Mouse (Mus musculus) heart, adult 2 months (tissue): ENCODE data around the gene Mocs1. TPM values are rescaled to one million over a fixed set of nuclear protein-coding genes. Genes with fewer than 3 reads are reported as not detected.
A peak's percentile ranks its signal among the peaks of the same experiment; 100 is the strongest.

Experiments
- DNase-seq, 2 experiments: peaks; one replicate each; pipeline ENCODE4 v3.0.0; 2021
- H3K27ac ChIP-seq: fragments of 200-600 bp; 2 replicates; pipeline ENCODE4 v1.8.1; 2022
- H3K27me3 ChIP-seq: fragments of 200-500 bp; 2 replicates; pipeline ENCODE4 v1.6.1; 2012; ENCODE audit warnings: mild to moderate bottlenecking, low read length, inconsistent platforms, mixed read lengths; ENCODE audit not compliant: control insufficient read depth, insufficient read depth
- H3K36me3 ChIP-seq: fragments of 200-500 bp; 2 replicates; pipeline ENCODE4 v1.6.1; 2012; ENCODE audit warnings: low read length, inconsistent platforms; ENCODE audit not compliant: control insufficient read depth, insufficient read depth
- H3K4me1 ChIP-seq: fragments of 200-500 bp; 2 replicates; pipeline ENCODE4 v1.6.1; 2011; ENCODE audit warnings: low read length; ENCODE audit not compliant: control insufficient read depth, insufficient read depth
- H3K4me3 ChIP-seq: fragments of 200-600 bp; 2 replicates; pipeline ENCODE4 v1.8.1; 2022
- H3K79me2 ChIP-seq: fragments of 200-500 bp; replicated peaks from 2 replicates; pipeline ENCODE4 v1.6.1; 2012; ENCODE audit warnings: mild to moderate bottlenecking, inconsistent platforms, low read length, moderate library complexity, mixed read lengths; ENCODE audit not compliant: control insufficient read depth, insufficient read depth
- H3K9ac ChIP-seq: fragments of 200-500 bp; 2 replicates; pipeline ENCODE4 v1.6.1; 2012; ENCODE audit warnings: low read depth, mild to moderate bottlenecking, control low read depth, inconsistent platforms, low read length, mixed read lengths
- CTCF ChIP-seq: fragments of 200-600 bp; IDR thresholded peaks from 2 replicates; pipeline ENCODE4 v1.8.1; 2022; ENCODE audit warnings: antibody characterized with exemption, mild to moderate bottlenecking, moderate library complexity
- EP300 ChIP-seq: fragments of 200-500 bp; IDR thresholded peaks from 2 replicates; pipeline ENCODE4 v1.6.1; 2011; ENCODE audit warnings: low read depth, low read length, control low read depth; ENCODE audit not compliant: insufficient read depth
- POLR2A ChIP-seq: fragments of 200-500 bp; IDR thresholded peaks from 2 replicates; pipeline ENCODE4 v1.6.1; 2011; ENCODE audit warnings: mild to moderate bottlenecking, low read depth, low read length, control low read depth; ENCODE audit not compliant: insufficient read depth
- WGBS: fragments of 180-500 bp; shearing (Covaris S2); methylation state at CpG from one replicate; pipeline ENCODE4 v1.1.7; 2018; 5-methylcytosine and 5-hydroxymethylcytosine counted together
- intact Hi-C: fragments of 180-260 bp; cut with DNase I; formaldehyde crosslinking; loops from one replicate; pipeline ENCODE4 v1.15.1; 2025
- polyA plus RNA-seq: library from polyadenylated mRNA; depleted of rRNA; stranded (reverse); fragments of >200 nt; gene quantifications from 2 replicates; pipeline ENCODE4 v1.2.3, GENCODE M21; 2012
- total RNA-seq, 2 experiments: library from RNA; stranded (reverse); gene quantifications; 2 replicates each; pipeline ENCODE4 v1.2.3; 2021

Gene Mocs1
- total and polyA plus RNA-seq, 3 experiments = 13.4 to 20.9 (median 19.2) TPM

DNA sequence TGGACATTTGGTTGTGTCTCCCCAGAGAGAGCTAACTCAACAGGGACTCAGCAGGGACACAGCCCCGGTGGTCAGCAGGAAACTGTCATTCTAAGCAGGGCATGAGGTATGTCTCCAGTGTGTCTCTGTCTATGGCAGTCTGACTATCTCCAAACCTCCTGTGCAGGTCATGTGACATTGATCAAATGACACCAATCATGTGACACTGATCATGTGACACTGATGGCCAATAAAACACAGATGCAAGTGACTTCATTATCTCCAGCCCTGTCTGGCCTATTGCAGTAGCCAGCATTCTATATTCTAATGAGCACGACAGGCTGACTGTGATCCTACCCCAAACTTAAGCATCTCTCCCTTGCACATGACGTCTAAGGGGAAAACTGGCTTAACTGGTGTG, 11.9 kb upstream of the Mocs1 start:
- 71% methylated on average over 3 of the region's 3 CpGs for WGBS
- Histone ChIP-seq H3K4me1 (no peaks in the 10 kb centered on the region), H3K9ac (no peak overlapping the region), H3K4me3 (no peak overlapping the region), H3K79me2 (no peaks in the 10 kb centered on the region), H3K27ac (no peak overlapping the region), H3K27me3 (0 out of 2 replicates have a peak, but pooled peaks cover 2% of the 10 kb centered on the region), H3K36me3 (no peaks in the 10 kb centered on the region)
- TF ChIP-seq EP300 (no peak), POLR2A (no peak), CTCF (no peak)
- DNase-seq = no peak
- intact Hi-C loops = no loop called here

- H3K27me3 ChIP-seq = 0 out of 2 replicates have a peak, but pooled peaks cover 2% of the 10 kb centered on the region
- no peak overlapping the region for H3K27ac ChIP-seq
- no peaks in the 10 kb centered on the region for H3K4me1 ChIP-seq
- no peaks in the 10 kb centered on the region for H3K36me3 ChIP-seq
- no peak for TF ChIP-seq EP300
- H3K79me2 ChIP-seq = no peaks in the 10 kb centered on the region
- intact Hi-C loops = no loop called here
- DNase-seq = no peak
- 79% methylated on average over 6 of the region's 6 CpGs for WGBS
- no peak overlapping the region for H3K9ac ChIP-seq
- no peak overlapping the region for H3K4me3 ChIP-seq
Measured at GRCm38 (mm10) chr17:49419813-49420212, 8.3 kb upstream of the Mocs1 start.

DNA sequence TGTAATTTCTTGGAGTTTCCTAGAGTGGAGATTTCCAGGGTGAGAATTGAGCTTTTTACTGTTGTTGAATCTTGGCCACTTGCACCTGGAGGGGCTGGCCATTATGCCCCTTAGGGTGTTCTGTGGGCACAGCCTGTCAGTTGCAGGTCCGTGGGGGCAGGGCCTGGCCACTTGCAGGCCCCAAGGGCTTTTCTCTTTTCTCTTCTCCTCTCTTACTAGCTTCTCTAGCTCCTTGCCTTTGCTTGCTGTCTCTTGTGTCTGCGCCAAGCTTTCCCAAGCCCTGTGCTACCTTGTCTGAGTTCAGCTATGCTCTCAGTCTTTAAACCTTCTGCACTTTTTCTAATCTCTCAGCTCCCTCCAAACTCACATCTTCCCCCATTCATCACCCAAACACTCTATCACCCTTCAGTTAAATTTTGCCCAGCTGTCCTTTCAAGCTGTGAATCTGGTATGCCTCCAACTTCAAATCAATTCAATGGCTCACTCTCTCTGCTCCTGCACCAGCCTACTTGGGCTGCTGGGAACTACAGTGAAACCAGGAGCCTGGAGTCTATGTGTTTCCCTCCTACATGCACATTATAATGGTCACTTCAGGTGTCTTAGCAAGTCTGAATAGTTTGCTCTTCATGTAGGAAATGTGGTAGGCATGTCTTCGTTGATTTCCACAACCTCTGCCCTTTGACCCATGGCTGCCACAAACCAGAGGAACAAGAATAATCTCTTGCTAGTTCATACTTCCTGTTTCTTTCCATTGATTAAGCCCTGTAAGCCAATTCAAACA, 5.7 kb upstream of the Mocs1 start:
- DNase-seq = no peak
- H3K79me2 ChIP-seq = no peaks in the 10 kb centered on the region
- H3K27me3 ChIP-seq = no peaks in the 10 kb centered on the region
- H3K36me3 ChIP-seq = no peaks in the 10 kb centered on the region
- H3K4me1 ChIP-seq = no peaks in the 10 kb centered on the region
- no peak overlapping the region for H3K27ac ChIP-seq
- no peak overlapping the region for H3K9ac ChIP-seq
- 66% methylated on average over 3 of the region's 3 CpGs for WGBS
- TF ChIP-seq POLR2A = no peak
- no peak for TF ChIP-seq EP300
- TF ChIP-seq CTCF = no peak
- intact Hi-C loops = no loop called here
- no peak overlapping the region for H3K4me3 ChIP-seq

DNA sequence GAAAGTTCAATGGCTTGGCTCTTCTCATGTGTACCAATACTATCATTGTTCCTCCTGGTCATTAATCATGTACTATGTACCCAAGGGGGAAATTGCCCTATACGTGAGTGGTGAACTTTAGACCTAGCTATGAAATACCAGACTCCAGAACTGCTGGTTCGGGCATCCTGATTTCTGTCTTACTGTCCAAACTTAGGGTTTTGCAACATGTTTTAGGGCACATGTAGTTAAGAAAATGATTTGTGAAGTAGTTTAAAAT, 5.2 kb upstream of the Mocs1 start:
- no peaks in the 10 kb centered on the region for H3K79me2 ChIP-seq
- no peaks in the 10 kb centered on the region for H3K4me1 ChIP-seq
- intact Hi-C loops = no loop called here
- H3K9ac ChIP-seq = no peak overlapping the region
- DNase-seq = no peak
- no peaks in the 10 kb centered on the region for H3K27me3 ChIP-seq
- H3K36me3 ChIP-seq = no peaks in the 10 kb centered on the region
- WGBS = 95% methylated on average over 2 of the region's 2 CpGs
- H3K27ac ChIP-seq = no peak overlapping the region
- no peak overlapping the region for H3K4me3 ChIP-seq
- no peak for TF ChIP-seq EP300
- TF ChIP-seq CTCF = no peak
- TF ChIP-seq POLR2A = no peak

GRCm38 (mm10) chr17:49423872-49424271, 4.3 kb upstream of the Mocs1 start:
- Histone ChIP-seq H3K36me3 (no peaks in the 10 kb centered on the region), H3K9ac (no peak overlapping the region), H3K4me3 (no peak overlapping the region), H3K79me2 (no peaks in the 10 kb centered on the region), H3K27me3 (no peaks in the 10 kb centered on the region), H3K4me1 (no peaks in the 10 kb centered on the region), H3K27ac (no peak overlapping the region)
- WGBS = 84% methylated on average over 3 of the region's 3 CpGs
- intact Hi-C loops = no loop called here
- no peak for DNase-seq
- TF ChIP-seq POLR2A = no peak
- TF ChIP-seq CTCF = no peak
- no peak for TF ChIP-seq EP300

DNA sequence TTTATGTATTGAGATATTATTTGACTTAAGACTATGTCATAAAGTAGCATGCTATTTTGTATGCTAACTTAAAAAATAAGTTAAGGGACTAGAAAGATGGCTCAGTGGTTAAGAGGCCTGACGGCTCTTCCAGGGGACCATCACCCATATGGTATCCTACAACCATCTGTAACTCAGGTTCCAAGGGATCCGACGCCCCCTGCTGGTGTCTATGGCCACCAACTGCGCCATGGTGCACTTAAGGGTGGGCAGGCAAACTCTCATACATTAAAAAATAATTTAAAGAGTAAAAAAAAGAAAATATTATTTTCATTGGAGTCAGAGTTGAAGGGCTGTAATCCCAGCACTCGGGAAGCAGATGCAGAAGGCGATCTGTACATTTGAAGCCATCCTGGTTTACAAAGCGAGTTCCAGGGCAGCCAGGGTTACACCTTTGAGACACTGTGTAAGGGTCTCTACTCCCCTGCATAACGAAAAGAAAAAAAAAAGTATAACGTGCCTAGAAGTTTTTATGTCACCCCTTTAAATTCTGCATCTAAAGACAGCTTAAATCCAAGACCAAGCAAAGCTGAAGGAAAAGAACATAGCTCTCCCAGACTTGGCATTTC, 427 bp upstream of the Mocs1 start:
- 21% methylated on average over 9 of the region's 9 CpGs for WGBS
- intact Hi-C loops = no loop called here
- Histone ChIP-seq H3K36me3 (peaks cover 2% of the 10 kb centered on the region; the same call in 1 of the 2 replicates), H3K4me1 (peaks cover 20% of the 10 kb centered on the region), H3K79me2 (no peaks in the 10 kb centered on the region), H3K27ac (no peak overlapping the region; the same call in 1 of the 2 replicates), H3K9ac (no peak overlapping the region), H3K27me3 (no peaks in the 10 kb centered on the region), H3K4me3 (peak overlapping the region; percentile 92)
- DNase-seq = no peak
- TF ChIP-seq EP300 (no peak), POLR2A (no peak), CTCF (peak; percentile 42)
